Mouse (Mus musculus) olfactory bulb, adult 2 months (tissue): ENCODE measurements at regions not wholly inside any gene's neighbourhood (a gene's known extent, or its start where the extent isn't known, plus 50 kb on each side); places are given as distances from the start of the nearest gene placed in this dataset.
A peak's percentile ranks its signal among the peaks of the same experiment; 100 is the strongest.

Source experiments
- H3K27ac ChIP-seq: fragments of 200-500 bp; 2 replicates; pipeline ENCODE4 v1.5.1; 2012; ENCODE audit warnings: low read depth, low read length; ENCODE audit not compliant: insufficient read depth
- H3K4me1 ChIP-seq: fragments of 200-500 bp; 2 replicates; pipeline ENCODE4 v1.6.1; 2012; ENCODE audit warnings: low read length; ENCODE audit not compliant: control insufficient read depth, insufficient read depth
- H3K4me3 ChIP-seq: fragments of 200-500 bp; 2 replicates; pipeline ENCODE4 v1.5.1; 2012; ENCODE audit warnings: mild to moderate bottlenecking, low read depth, low read length, moderate library complexity; ENCODE audit not compliant: insufficient read depth
- CTCF ChIP-seq: fragments of 200-500 bp; IDR thresholded peaks from 2 replicates; pipeline ENCODE4 v1.5.1; 2012; ENCODE audit warnings: low read depth, mild to moderate bottlenecking, low read length, moderate library complexity; ENCODE audit not compliant: insufficient read depth
- POLR2A ChIP-seq: fragments of 200-500 bp; IDR thresholded peaks from 2 replicates; pipeline ENCODE4 v1.6.1; 2012; ENCODE audit warnings: mild to moderate bottlenecking, low read depth, low read length, moderate library complexity; ENCODE audit not compliant: insufficient read depth
- WGBS: fragments of 180-500 bp; shearing (Covaris S2); methylation state at CpG from one replicate; pipeline ENCODE4 v1.1.7; 2018; 5-methylcytosine and 5-hydroxymethylcytosine counted together

DNA sequence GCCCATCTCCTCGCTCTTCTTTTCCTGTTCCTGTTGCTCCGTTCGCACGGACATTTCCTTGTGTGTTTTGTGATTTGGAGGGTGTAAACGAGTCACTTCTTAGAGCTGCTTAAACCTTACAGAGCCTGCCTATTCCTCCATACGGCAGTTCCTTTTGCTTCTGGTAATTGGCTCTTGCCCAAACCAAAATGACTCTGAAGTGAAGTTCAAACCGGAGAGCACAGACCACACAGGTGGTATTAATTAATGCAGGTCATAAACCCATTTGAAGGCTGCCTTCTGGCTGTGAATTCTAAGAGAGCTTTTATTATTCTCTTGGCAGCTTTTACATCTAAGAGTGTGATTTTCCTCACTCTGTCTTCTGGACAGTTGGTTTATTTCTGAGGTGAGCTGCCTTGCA is 291.1 kb downstream of the Adamts20 start:
- WGBS: 78% methylated on average over 7 of the region's 7 CpGs
- TF ChIP-seq CTCF (no peak), POLR2A (no peak)
- Histone ChIP-seq H3K4me1 (no peaks in the 10 kb centered on the region), H3K27ac (no peak overlapping the region), H3K4me3 (no peak overlapping the region)

DNA sequence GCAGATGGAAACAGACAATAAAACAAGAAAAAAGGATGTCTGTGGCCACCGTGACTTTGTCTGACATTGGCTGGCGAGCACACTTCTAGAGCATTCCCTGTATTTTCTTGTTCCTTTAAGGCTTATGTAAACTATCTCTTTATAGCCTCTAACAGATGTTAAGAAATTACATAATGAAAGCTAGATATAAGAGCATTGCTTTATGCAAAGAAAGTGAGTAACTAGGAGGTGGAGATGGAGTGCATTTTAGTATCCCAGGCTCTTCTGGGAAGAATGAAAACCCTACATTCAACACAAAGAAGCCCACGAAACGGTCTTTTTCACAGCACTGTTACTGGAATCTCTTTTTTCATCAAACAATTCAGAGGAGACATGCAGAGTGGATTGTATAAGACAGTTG is 304.4 kb downstream of the Adamts20 start:
- Histone ChIP-seq H3K4me3 (no peak overlapping the region), H3K4me1 (no peaks in the 10 kb centered on the region), H3K27ac (no peak overlapping the region)
- TF ChIP-seq CTCF: no peak
- no peak for TF ChIP-seq POLR2A
- 73% methylated on average over 4 of the region's 4 CpGs for WGBS

GRCm38 (mm10) chr15:94139534-94139958 is 325.7 kb downstream of the Adamts20 start:
- H3K4me1 ChIP-seq: no peaks in the 10 kb centered on the region
- 78% methylated on average over 13 of the region's 13 CpGs for WGBS
- TF ChIP-seq CTCF (no peak), POLR2A (no peak)
- no peak overlapping the region for H3K4me3 ChIP-seq
- H3K27ac ChIP-seq: no peak overlapping the region

DNA sequence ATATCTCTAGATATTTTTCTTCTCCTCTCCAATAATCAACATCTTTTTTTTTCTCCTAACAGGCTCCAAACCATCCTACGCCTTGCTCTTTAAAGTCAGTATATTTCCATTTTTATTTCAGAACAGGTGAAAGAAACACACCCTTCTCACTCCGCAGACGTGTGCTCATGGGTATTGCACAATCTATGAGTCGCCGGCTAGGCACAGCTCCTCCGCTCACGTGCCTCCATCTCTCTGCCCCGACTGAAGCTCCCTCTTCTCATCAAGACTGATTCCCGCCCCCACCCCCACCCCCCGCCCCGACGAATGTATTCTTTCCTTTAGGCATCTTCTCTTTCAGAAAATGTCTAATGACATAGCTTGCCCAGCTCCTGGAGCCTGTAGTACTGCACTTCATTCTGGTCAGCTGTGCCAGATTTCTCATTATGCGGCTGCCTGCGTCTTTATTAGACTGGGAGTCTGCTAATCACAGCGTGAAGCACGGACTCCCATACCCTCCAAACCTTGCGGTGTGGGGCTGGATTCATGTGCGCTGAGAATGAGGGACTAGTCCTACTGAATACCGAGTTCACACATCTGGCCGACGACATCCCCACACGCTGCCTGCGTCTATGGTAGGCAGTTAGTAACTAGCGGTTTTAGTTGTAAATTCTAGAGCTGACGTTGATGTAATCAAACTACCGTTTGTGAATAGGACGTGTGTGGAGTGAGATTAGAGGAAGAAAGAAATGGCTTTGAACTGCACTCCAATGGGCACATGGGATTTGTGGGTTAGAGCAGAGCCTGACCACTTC is 327.9 kb downstream of the Adamts20 start:
- WGBS: 37% methylated on average over 27 of the region's 27 CpGs
- Histone ChIP-seq H3K4me1 (no peaks in the 10 kb centered on the region), H3K4me3 (peak overlapping the region; percentile 16; the same call in 1 of the 2 replicates), H3K27ac (no peak overlapping the region)
- no peak for TF ChIP-seq CTCF
- no peak for TF ChIP-seq POLR2A

- no peak for TF ChIP-seq CTCF
- TF ChIP-seq POLR2A: no peak
- 53% methylated on average over 5 of the region's 5 CpGs for WGBS
- Histone ChIP-seq H3K4me3 (no peak overlapping the region), H3K4me1 (no peaks in the 10 kb centered on the region), H3K27ac (no peak overlapping the region)
Observed at GRCm38 (mm10) chr15:94112801-94113200, 352.4 kb downstream of the Adamts20 start.

- H3K27ac ChIP-seq: no peak overlapping the region
- H3K4me3 ChIP-seq: no peak overlapping the region
- WGBS: 61% methylated on average over 2 of the region's 2 CpGs
- TF ChIP-seq CTCF (no peak), POLR2A (no peak)
- no peaks in the 10 kb centered on the region for H3K4me1 ChIP-seq
Observed at GRCm38 (mm10) chr15:94107186-94107716, 358.0 kb downstream of the Adamts20 start.

DNA sequence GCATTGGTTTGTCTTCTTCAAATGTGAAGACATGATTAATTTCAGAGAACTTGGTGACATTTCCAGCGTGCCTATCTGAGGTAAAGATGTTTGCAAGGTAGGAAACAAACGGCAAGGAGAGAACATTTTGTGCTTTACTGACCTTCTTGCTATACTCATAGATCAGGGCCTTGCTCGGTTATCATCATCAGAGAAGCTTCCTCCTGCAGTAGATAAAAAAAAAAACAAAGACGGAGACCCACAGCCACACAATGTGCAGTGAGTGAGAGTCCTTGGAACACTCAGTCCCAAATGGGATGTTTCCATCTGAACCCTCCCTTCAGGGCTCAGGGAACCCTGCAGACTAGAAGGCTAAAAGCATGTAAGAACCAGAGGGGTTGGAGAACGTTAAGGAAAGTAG is 374.6 kb downstream of the Adamts20 start:
- WGBS: 90% methylated on average over 5 of the region's 5 CpGs
- TF ChIP-seq POLR2A (no peak), CTCF (no peak)
- no peak overlapping the region for H3K4me3 ChIP-seq
- peaks cover 2% of the 10 kb centered on the region; the same call in 1 of the 2 replicates for H3K4me1 ChIP-seq
- H3K27ac ChIP-seq: no peak overlapping the region

DNA sequence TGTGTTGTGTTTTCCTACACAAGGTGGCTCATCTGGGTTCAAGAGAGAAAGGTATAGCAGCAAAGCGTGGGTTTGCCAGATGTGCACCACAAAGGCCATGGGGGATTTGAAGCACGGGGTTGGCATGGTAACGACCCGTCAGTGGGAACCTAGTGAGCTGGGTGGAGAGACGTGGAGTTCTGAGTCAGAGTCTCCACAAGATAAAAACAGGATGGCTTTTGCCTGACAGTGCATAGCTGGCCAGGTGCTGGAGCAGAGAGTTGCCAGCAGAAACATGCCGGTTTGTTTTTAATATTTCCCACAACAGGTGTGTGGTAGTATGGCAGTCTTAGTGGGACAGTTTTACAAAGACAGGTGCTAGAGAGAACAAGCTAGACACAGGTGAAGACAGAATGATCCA is 375.4 kb downstream of the Adamts20 start:
- Histone ChIP-seq H3K4me1 (peaks cover 2% of the 10 kb centered on the region; the same call in 1 of the 2 replicates), H3K27ac (no peak overlapping the region), H3K4me3 (no peak overlapping the region)
- TF ChIP-seq CTCF: no peak
- TF ChIP-seq POLR2A: no peak
- 26% methylated on average over 6 of the region's 6 CpGs for WGBS

GRCm38 (mm10) chr15:94082369-94082768 is 382.8 kb downstream of the Adamts20 start:
- TF ChIP-seq CTCF: no peak
- 82% methylated on average over 4 of the region's 4 CpGs for WGBS

More at GRCm38 (mm10) chr15:94082369-94082768, 382.8 kb downstream of the Adamts20 start:
- no peak overlapping the region for H3K27ac ChIP-seq
- H3K4me1 ChIP-seq: no peaks in the 10 kb centered on the region
- H3K4me3 ChIP-seq: no peak overlapping the region
